Mouse (Mus musculus): ENCODE measurements around the gene Nt5c.

DNA sequence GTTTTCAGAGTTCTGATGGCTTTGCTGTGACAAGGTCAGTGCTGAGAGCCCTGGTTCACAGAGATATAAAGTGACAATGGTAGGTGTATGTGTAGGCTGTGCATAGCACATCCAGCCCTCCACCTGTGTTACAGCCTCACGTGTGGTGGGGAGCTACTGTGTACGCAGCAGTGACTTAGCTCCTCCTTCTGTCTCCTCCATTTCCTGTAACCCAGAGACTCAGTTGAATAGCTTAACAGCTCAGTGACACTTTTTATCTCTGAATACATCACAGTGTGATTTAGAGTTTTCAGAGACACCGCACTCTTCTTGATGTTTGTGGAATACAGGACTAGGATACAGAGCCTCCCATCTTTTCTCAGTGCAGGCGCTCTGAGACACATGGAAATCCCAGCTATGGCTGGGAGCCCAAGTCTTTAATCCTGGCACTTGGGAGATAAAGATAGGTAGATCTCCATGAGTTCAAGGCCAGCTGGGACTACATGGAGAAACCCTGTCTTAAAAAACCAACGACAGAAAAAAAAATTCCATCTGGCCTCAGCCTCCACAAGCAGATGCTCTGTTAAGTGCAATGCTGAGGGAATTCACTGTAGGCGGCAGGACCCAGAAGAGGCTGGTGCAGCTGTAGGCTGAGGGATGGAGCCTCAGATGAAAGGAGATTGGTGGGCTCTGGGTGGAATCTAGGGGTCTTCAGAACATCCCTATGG lies 10.0 kb downstream of the Nt5c start:
- TF ChIP-seq CTCF (IDR thresholded peaks at IDR 0.05; ENCODE audit: low read depth) (no peak), EP300 (IDR thresholded peaks at IDR 0.05; ENCODE audit: low read depth) (no peak)

Data from liver, postnatal 0 days (tissue).